Mouse (Mus musculus): ENCODE results near the gene Ezh1.

DNA sequence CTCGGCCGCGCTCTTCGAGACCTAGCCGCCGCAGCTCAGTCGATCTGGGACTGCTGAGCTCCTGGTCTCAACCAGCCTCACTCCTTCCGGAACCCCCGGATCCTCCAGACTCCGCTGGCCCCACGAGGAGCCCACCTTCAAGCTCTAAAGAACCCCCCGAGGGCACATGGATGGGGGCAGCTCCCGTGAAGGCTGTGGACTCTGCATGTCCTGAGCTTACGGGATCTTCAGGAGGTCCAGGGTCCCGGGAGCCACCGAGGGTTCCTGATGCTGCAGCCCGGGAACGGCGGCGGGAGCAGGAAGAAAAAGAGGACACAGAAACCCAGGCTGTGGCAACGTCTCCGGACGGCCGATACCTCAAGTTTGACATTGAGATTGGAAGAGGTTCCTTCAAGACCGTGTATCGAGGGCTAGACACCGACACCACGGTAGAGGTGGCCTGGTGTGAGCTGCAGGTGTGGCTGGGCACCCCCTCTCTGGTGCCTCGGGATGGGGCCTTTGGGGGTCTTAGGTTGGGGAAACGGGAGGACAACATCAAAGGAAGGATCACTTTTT lies 34.6 kb upstream of the Ezh1 start:
- no peak for TF ChIP-seq GATA1 (IDR thresholded peaks at IDR 0.05; ENCODE audit: borderline replicate concordance, low read length)
- no peak for TF ChIP-seq CTCF (IDR thresholded peaks at IDR 0.05; ENCODE audit: low read depth, low read length)
- TF ChIP-seq TAL1 (conservative IDR thresholded peaks at IDR 0.05; ENCODE audit: low read depth, low read length), result no peak

All from G1E (cell line).